Mouse (Mus musculus): Measurements from ENCODE around the gene Eng.

DNA sequence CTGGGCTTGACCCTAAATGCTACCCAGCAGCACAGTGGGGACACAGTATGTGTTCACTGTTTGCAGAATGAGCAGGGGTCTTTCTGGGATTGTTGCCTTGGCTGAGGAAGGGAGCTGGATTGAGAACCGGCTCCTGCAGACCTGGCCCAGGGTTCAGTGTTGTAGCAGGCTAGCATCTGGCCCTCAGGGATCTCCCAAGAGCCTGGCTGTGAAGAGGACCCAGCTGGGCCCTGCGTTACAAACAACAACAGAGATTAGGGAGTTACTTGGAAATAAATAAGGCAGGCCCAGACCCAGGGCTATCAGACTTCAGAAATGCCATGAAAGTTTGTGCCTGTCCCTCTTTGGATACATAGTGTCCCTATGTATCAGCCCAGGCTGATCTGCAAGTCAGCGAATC lies 748 bp upstream of the Eng start:
- no peak for TF ChIP-seq CTCF (IDR thresholded peaks at IDR 0.05; ENCODE audit: borderline replicate concordance, insufficient read depth, low read depth, low read length)
- TF ChIP-seq POLR2A (IDR thresholded peaks at IDR 0.05; ENCODE audit: borderline replicate concordance, insufficient read depth, low read length): no peak
